Mouse (Mus musculus) lung, adult 2 months (tissue): ENCODE data around the gene Sbk3.

Experiments
- CTCF ChIP-seq: fragments of 200-500 bp; IDR thresholded peaks from 2 replicates; pipeline ENCODE4 v1.5.1; 2011; ENCODE audit warnings: mild to moderate bottlenecking, low read length, control low read depth; ENCODE audit not compliant: insufficient read depth
- POLR2A ChIP-seq: fragments of 200-500 bp; IDR thresholded peaks from 2 replicates; pipeline ENCODE4 v1.6.1; 2011; ENCODE audit warnings: low read depth, mild to moderate bottlenecking, control low read depth, low read length, borderline replicate concordance; ENCODE audit errors: extremely low read depth

DNA sequence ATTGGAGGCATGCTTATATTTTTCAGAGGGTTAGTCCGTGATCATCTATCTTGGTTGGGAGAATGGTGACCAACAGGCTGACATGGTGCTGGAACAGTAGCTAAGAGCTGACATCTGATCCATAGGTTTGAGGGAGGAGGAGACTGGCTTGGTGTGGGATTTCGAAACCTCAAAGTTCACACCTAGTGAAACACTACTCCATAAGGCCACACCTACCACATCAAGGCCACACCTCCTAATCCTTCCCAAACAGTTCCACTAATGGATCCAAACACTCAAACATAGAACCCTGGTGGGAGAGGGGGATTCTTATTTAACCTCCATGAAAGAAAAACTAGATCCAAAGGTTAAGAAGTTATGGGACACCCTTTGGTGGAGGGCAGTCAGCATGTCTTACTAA, 46.0 kb upstream of the Sbk3 start:
- no peak for TF ChIP-seq CTCF
- no peak for TF ChIP-seq POLR2A
